Mouse (Mus musculus): Measurements from ENCODE around the gene Maff. TPM values are rescaled to one million over a fixed set of nuclear protein-coding genes. Genes with fewer than 3 reads are reported as not detected.

The Maff gene
- polyA plus RNA-seq, 2 experiments from 2014 or later = 1.3 to 1.9 TPM

GRCm38 (mm10) chr15:79365068-79365467 lies 18.6 kb downstream of the Maff start:
- ATAC-seq = no peak

- ATAC-seq = no peak
These were observed 20.0 kb downstream of the Maff start for GRCm38 (mm10) chr15:79366402-79366801.

- no peak for ATAC-seq
These were observed 21.9 kb downstream of the Maff start for GRCm38 (mm10) chr15:79368313-79368811.

- ATAC-seq = no peak
These were observed 22.5 kb downstream of the Maff start for GRCm38 (mm10) chr15:79368861-79369440.

GRCm38 (mm10) chr15:79369452-79370280 lies 23.2 kb downstream of the Maff start:
- ATAC-seq = no peak

GRCm38 (mm10) chr15:79370281-79370843 lies 23.9 kb downstream of the Maff start:
- no peak for ATAC-seq

- ATAC-seq = no peak
These were observed 28.3 kb downstream of the Maff start for GRCm38 (mm10) chr15:79374760-79375159.

- ATAC-seq = no peak
These were observed 31.3 kb downstream of the Maff start for GRCm38 (mm10) chr15:79377681-79378080.

GRCm38 (mm10) chr15:79378608-79379007 lies 32.2 kb downstream of the Maff start:
- ATAC-seq = no peak

GRCm38 (mm10) chr15:79379658-79380057 lies 33.2 kb downstream of the Maff start:
- no peak for ATAC-seq

GRCm38 (mm10) chr15:79380468-79381444 lies 34.3 kb downstream of the Maff start:
- ATAC-seq = peak; percentile 58

- no peak for ATAC-seq
These were observed 35.2 kb downstream of the Maff start for GRCm38 (mm10) chr15:79381644-79382043.

GRCm38 (mm10) chr15:79387081-79387480 lies 40.7 kb downstream of the Maff start:
- no peak for ATAC-seq

GRCm38 (mm10) chr15:79387611-79388010 lies 41.2 kb downstream of the Maff start:
- ATAC-seq = no peak

- no peak for ATAC-seq
These were observed 41.8 kb downstream of the Maff start for GRCm38 (mm10) chr15:79388171-79388570.

- ATAC-seq = peak; percentile 32
These were observed 44.0 kb downstream of the Maff start for GRCm38 (mm10) chr15:79390434-79390833.

GRCm38 (mm10) chr15:79391447-79392093 lies 45.1 kb downstream of the Maff start:
- no peak for ATAC-seq

- ATAC-seq = no peak
These were observed 46.1 kb downstream of the Maff start for GRCm38 (mm10) chr15:79392527-79392926.

GRCm38 (mm10) chr15:79393101-79393500 lies 46.7 kb downstream of the Maff start:
- ATAC-seq = no peak

GRCm38 (mm10) chr15:79394842-79395241 lies 48.4 kb downstream of the Maff start:
- no peak for ATAC-seq

GRCm38 (mm10) chr15:79395281-79395680 lies 48.9 kb downstream of the Maff start:
- ATAC-seq = no peak

GRCm38 (mm10) chr15:79396736-79397135 lies 50.3 kb downstream of the Maff start:
- peak; percentile 93 for ATAC-seq

Measured in CD4-positive, CD25-positive, alpha-beta regulatory T cell, adult 4 months (primary cell).